In genomic region chr7:16287016-16287415, GRCm38 (mm10) we compare ENCODE assay signal across 8 mouse cellular contexts. TPM values are rescaled to one million over a fixed set of nuclear protein-coding genes. Genes with fewer than 3 reads are reported as not detected.
DNase-seq lines count a peak whose midpoint lies in the region; ATAC-seq and TF ChIP-seq lines count a peak whose summit lies in the region.

No protein-coding gene starts in this region.

- H3K36me3 ChIP-seq in heart, embryonic 11.5 days (ENCODE audit: control insufficient read depth, insufficient read depth, low read length), result peaks cover 14% of the 10 kb centered on the region
- peaks cover 23% of the 10 kb centered on the region for H3K36me3 ChIP-seq in E14TG2a.4 (ENCODE audit: insufficient read depth, low read length)
- H3K36me3 ChIP-seq in forebrain, embryonic 14.5 days (ENCODE audit: control insufficient read depth, insufficient read depth, low read length), result peaks cover 22% of the 10 kb centered on the region
- H3K36me3 ChIP-seq in liver, embryonic 16.5 days (ENCODE audit: control insufficient read depth, insufficient read depth), result peaks cover 16% of the 10 kb centered on the region

- TF ChIP-seq CTCF in E14TG2a.4 (conservative IDR thresholded peaks at IDR 0.05; ENCODE audit: low read length), result no peak

- peak overlapping the region; percentile 89 for H3K9ac ChIP-seq in heart, embryonic 11.5 days (ENCODE audit: low read depth, low read length)
- H3K9ac ChIP-seq in forebrain, embryonic 14.5 days (ENCODE audit: low read length), result peak overlapping the region; percentile 72
- H3K9ac ChIP-seq in liver, embryonic 16.5 days (ENCODE audit: low read depth, low read length), result peak overlapping the region; percentile 78

- DNase-seq in heart, postnatal 4 days, result no peak
- no peak for DNase-seq in forebrain, embryonic 14.5 days (ENCODE audit: low spot score)
- no peak for DNase-seq in adrenal gland, adult (ENCODE audit: inconsistent age in 2 of 2, low spot score in 1 of 2)
- DNase-seq in right cerebral cortex, postnatal 10 days (ENCODE audit: low spot score in 2 of 2), result no peak
- DNase-seq in gastrocnemius, postnatal 4 days (ENCODE audit: low spot score in 2 of 2), result no peak

- H3K27me3 ChIP-seq in heart, embryonic 11.5 days (ENCODE audit: control insufficient read depth, insufficient read depth, low read length), result no peaks in the 10 kb centered on the region
- no peaks in the 10 kb centered on the region for H3K27me3 ChIP-seq in E14TG2a.4 (ENCODE audit: insufficient read depth, low read length)
- no peaks in the 10 kb centered on the region for H3K27me3 ChIP-seq in forebrain, embryonic 14.5 days (replicated peaks; ENCODE audit: control insufficient read depth, insufficient read depth, low read length)
- H3K27me3 ChIP-seq in liver, embryonic 16.5 days (ENCODE audit: control insufficient read depth, insufficient read depth, low read depth, low read length), result no peaks in the 10 kb centered on the region

- peak overlapping the region; percentile 73 for H3K4me3 ChIP-seq in heart, embryonic 11.5 days (ENCODE audit: low read depth, low read length)
- H3K4me3 ChIP-seq in E14TG2a.4 (replicated peaks; ENCODE audit: low read length), result peak overlapping the region; percentile 77
- H3K4me3 ChIP-seq in forebrain, embryonic 14.5 days (ENCODE audit: low read depth, low read length), result peak overlapping the region; percentile 68
- peak overlapping the region; percentile 81 for H3K4me3 ChIP-seq in liver, embryonic 16.5 days (ENCODE audit: low read depth, low read length)

- peak overlapping the region; percentile 77 for H3K4me2 ChIP-seq in heart, embryonic 11.5 days
- peak overlapping the region; percentile 49 for H3K4me2 ChIP-seq in forebrain, embryonic 14.5 days (ENCODE audit: low read length)
- H3K4me2 ChIP-seq in liver, embryonic 16.5 days (ENCODE audit: low read depth, low read length), result peak overlapping the region; percentile 89

- H3K9me3 ChIP-seq in heart, embryonic 11.5 days (replicated peaks; ENCODE audit: control insufficient read depth, low read length), result no peaks in the 10 kb centered on the region
- H3K9me3 ChIP-seq in E14TG2a.4 (ENCODE audit: low read length), result peaks cover 3% of the 10 kb centered on the region; the same call in 1 of the 2 replicates
- H3K9me3 ChIP-seq in forebrain, embryonic 14.5 days (replicated peaks; ENCODE audit: control insufficient read depth, low read length), result no peaks in the 10 kb centered on the region
- H3K9me3 ChIP-seq in liver, embryonic 16.5 days (replicated peaks; ENCODE audit: control insufficient read depth, low read length), result no peaks in the 10 kb centered on the region

- H3K4me1 ChIP-seq in heart, embryonic 11.5 days (ENCODE audit: control insufficient read depth, insufficient read depth, low read length), result no peaks in the 10 kb centered on the region
- H3K4me1 ChIP-seq in E14TG2a.4 (replicated peaks; ENCODE audit: low read depth, low read length), result peaks cover 25% of the 10 kb centered on the region
- peaks cover 4% of the 10 kb centered on the region; the same call in 1 of the 2 replicates for H3K4me1 ChIP-seq in forebrain, embryonic 14.5 days (ENCODE audit: control insufficient read depth, insufficient read depth, low read length)
- peaks cover 21% of the 10 kb centered on the region for H3K4me1 ChIP-seq in liver, embryonic 16.5 days (ENCODE audit: control insufficient read depth, low read depth, low read length)

- ATAC-seq in heart, embryonic 11.5 days (replicated peaks; ENCODE audit: insufficient number of reproducible peaks, low FRiP score, low TSS enrichment), result no peak
- ATAC-seq in forebrain, embryonic 14.5 days, result no peak
- ATAC-seq in liver, embryonic 16.5 days (ENCODE audit: low read depth), result no peak

- WGBS in heart, embryonic 11.5 days (ENCODE audit: insufficient replicate concordance), result 75% methylated on average over 2 of the region's 2 CpGs
- WGBS in forebrain, embryonic 14.5 days, result 87% methylated on average over 2 of the region's 2 CpGs
- 51% methylated on average over 2 of the region's 2 CpGs for WGBS in liver, embryonic 16.5 days (ENCODE audit: insufficient replicate concordance)

- peak overlapping the region; percentile 97 for H3K27ac ChIP-seq in heart, embryonic 11.5 days (ENCODE audit: low read depth, low read length)
- H3K27ac ChIP-seq in forebrain, embryonic 14.5 days (ENCODE audit: low read depth, low read length), result no peak overlapping the region
- peak overlapping the region; percentile 95 for H3K27ac ChIP-seq in liver, embryonic 16.5 days (ENCODE audit: low read length)

RNA-seq across cellular contexts. Expression of gene Ccdc9, which starts 0.4 kb away (rescaled TPM):
- 11.3 and 16.4 TPM in 2 replicates for polyA plus RNA-seq in heart, embryonic 11.5 days (2014; fragmentation: Nextera tagmentation; extraction: Ambion mirVana)
- total RNA-seq in heart, postnatal 4 days (2021), result 10 to 100 TPM; 39.4 to 43.1 TPM
- 12.6 and 15.2 TPM in 2 replicates for polyA plus RNA-seq in forebrain, embryonic 14.5 days (2014; fragmentation: Nextera tagmentation; extraction: Ambion mirVana)
- 9.0 and 10.9 TPM in 2 replicates for polyA plus RNA-seq in liver, embryonic 16.5 days (2015; fragmentation: Nextera tagmentation; extraction: Ambion mirVana)
- 10 to 100 TPM; 45.5 to 59.0 TPM for total RNA-seq in gastrocnemius, postnatal 4 days (2021)

RNA-seq across cellular contexts. Expression of gene Inafm1, which starts 13.6 kb away (rescaled TPM):
- 6.6 and 6.7 TPM in 2 replicates for polyA plus RNA-seq in heart, embryonic 11.5 days (2014; fragmentation: Nextera tagmentation; extraction: Ambion mirVana)
- total RNA-seq in heart, postnatal 4 days (2021), result 10 to 100 TPM; 12.5 to 13.6 TPM
- polyA plus RNA-seq in forebrain, embryonic 14.5 days (2014; fragmentation: Nextera tagmentation; extraction: Ambion mirVana), result 20.4 and 21.0 TPM in 2 replicates
- polyA plus RNA-seq in liver, embryonic 16.5 days (2015; fragmentation: Nextera tagmentation; extraction: Ambion mirVana), result 3.5 and 4.4 TPM in 2 replicates
- 10 to 100 TPM; 13.8 to 18.8 TPM for total RNA-seq in gastrocnemius, postnatal 4 days (2021)

RNA-seq across cellular contexts. Expression of gene Bbc3, which starts 21.2 kb away (rescaled TPM):
- polyA plus RNA-seq in heart, embryonic 11.5 days (2014; fragmentation: Nextera tagmentation; extraction: Ambion mirVana), result 3.7 and 6.0 TPM in 2 replicates
- total RNA-seq in heart, postnatal 4 days (2021), result 1 to 10 TPM; 7.0 to 9.0 TPM
- 10.6 and 11.0 TPM in 2 replicates for polyA plus RNA-seq in forebrain, embryonic 14.5 days (2014; fragmentation: Nextera tagmentation; extraction: Ambion mirVana)
- 3.0 and 4.1 TPM in 2 replicates for polyA plus RNA-seq in liver, embryonic 16.5 days (2015; fragmentation: Nextera tagmentation; extraction: Ambion mirVana)
- total RNA-seq in gastrocnemius, postnatal 4 days (2021), result 1 to 10 TPM; 9.1 to 9.7 TPM

RNA-seq across cellular contexts. Expression of gene C5ar1, which starts 27.7 kb away (rescaled TPM):
- polyA plus RNA-seq in heart, embryonic 11.5 days (2014; fragmentation: Nextera tagmentation; extraction: Ambion mirVana), result 0.74 and 1.5 TPM in 2 replicates
- 1 to 10 TPM; 1.8 to 1.9 TPM for total RNA-seq in heart, postnatal 4 days (2021)
- 0.89 and 1.3 TPM in 2 replicates for polyA plus RNA-seq in forebrain, embryonic 14.5 days (2014; fragmentation: Nextera tagmentation; extraction: Ambion mirVana)
- polyA plus RNA-seq in liver, embryonic 16.5 days (2015; fragmentation: Nextera tagmentation; extraction: Ambion mirVana), result 4.0 and 4.6 TPM in 2 replicates
- 1 to 10 TPM; 6.1 to 8.8 TPM for total RNA-seq in gastrocnemius, postnatal 4 days (2021)

RNA-seq across cellular contexts. Expression of gene C5ar2, which starts 43.1 kb away (rescaled TPM):
- 0.21 and 0.34 TPM in 2 replicates for polyA plus RNA-seq in heart, embryonic 11.5 days (2014; fragmentation: Nextera tagmentation; extraction: Ambion mirVana)
- total RNA-seq in heart, postnatal 4 days (2021), result under 1 TPM; 0.45 to 0.50 TPM
- not detected in 2 replicates for polyA plus RNA-seq in forebrain, embryonic 14.5 days (2014; fragmentation: Nextera tagmentation; extraction: Ambion mirVana)
- polyA plus RNA-seq in liver, embryonic 16.5 days (2015; fragmentation: Nextera tagmentation; extraction: Ambion mirVana), result 0.98 and 1.0 TPM in 2 replicates
- under 1 TPM; 0.08 to 0.17 TPM for total RNA-seq in gastrocnemius, postnatal 4 days (2021)
